Comparison of ENCODE assay signal across 8 mouse cellular contexts in the genomic region with DNA sequence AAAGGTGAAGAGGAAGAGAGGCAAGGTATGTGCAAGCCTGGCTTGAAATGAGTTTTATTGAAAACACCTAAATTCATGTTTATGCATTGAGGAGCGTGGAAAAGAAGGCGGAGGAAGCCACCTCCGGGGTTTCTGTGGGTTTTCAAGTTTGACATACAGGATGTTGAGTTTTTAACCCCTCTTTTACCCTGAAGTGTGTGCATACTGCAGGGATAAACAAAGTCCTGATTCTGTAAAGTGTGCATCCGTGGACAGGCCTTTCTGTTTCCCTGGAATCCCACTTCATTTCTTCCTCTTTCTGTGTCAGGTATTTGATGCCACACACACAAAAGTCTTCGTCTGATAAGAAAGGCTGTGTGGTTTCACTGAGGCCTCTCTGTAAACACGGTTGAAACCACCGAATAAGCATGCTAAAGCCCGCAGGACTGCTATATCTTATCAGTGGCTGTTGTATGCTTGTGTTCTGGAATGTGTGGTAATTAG.
DNase-seq lines count a peak whose midpoint lies in the region; ATAC-seq lines count a peak whose summit lies in the region.

No protein-coding gene starts in this region.

- no peak overlapping the region for H3K4me3 ChIP-seq in kidney, embryonic 14.5 days (ENCODE audit: low read length)
- peak overlapping the region; percentile 20 for H3K4me3 ChIP-seq in brown adipose tissue, adult 24 weeks (ENCODE audit: insufficient read depth, low read depth, low read length)
- no peak overlapping the region for H3K4me3 ChIP-seq in limb, embryonic 13.5 days
- H3K4me3 ChIP-seq in stomach, embryonic 15.5 days (replicated peaks): 0 out of 2 replicates have a peak overlapping the region, but pooled peaks have one; percentile 8

- intact Hi-C loops in left cerebral cortex, postnatal 14 days (cut with DNase I): no loop called here

- H3K9ac ChIP-seq in kidney, embryonic 14.5 days (ENCODE audit: low read depth, low read length): no peak overlapping the region
- no peak overlapping the region for H3K9ac ChIP-seq in limb, embryonic 13.5 days
- no peak overlapping the region for H3K9ac ChIP-seq in stomach, embryonic 15.5 days

- WGBS in kidney, embryonic 14.5 days: 20% methylated on average over 8 of the region's 8 CpGs
- WGBS in limb, embryonic 13.5 days: 13% methylated on average over 8 of the region's 8 CpGs
- 15% methylated on average over 8 of the region's 8 CpGs for WGBS in stomach, embryonic 15.5 days

- 0 out of 2 replicates have a peak overlapping the region, but pooled peaks have one; percentile 2 for H3K4me2 ChIP-seq in kidney, embryonic 14.5 days (replicated peaks; ENCODE audit: low read depth, low read length)
- H3K4me2 ChIP-seq in limb, embryonic 13.5 days (replicated peaks): peak overlapping the region; percentile 85
- H3K4me2 ChIP-seq in stomach, embryonic 15.5 days: peak overlapping the region; percentile 84

- peaks cover 16% of the 10 kb centered on the region; the same call in 1 of the 2 replicates for H3K4me1 ChIP-seq in kidney, embryonic 14.5 days (ENCODE audit: control insufficient read depth, insufficient read depth, low read length)
- H3K4me1 ChIP-seq in brown adipose tissue, adult 24 weeks (ENCODE audit: control insufficient read depth, insufficient read depth, insufficient read length, low read length): peaks cover 18% of the 10 kb centered on the region
- H3K4me1 ChIP-seq in limb, embryonic 13.5 days: peaks cover 55% of the 10 kb centered on the region
- peaks cover 28% of the 10 kb centered on the region; the same call in 1 of the 2 replicates for H3K4me1 ChIP-seq in stomach, embryonic 15.5 days

- no peaks in the 10 kb centered on the region for H3K36me3 ChIP-seq in kidney, embryonic 14.5 days (ENCODE audit: control insufficient read depth, insufficient read depth, low read length)
- H3K36me3 ChIP-seq in limb, embryonic 13.5 days: no peaks in the 10 kb centered on the region
- H3K36me3 ChIP-seq in stomach, embryonic 15.5 days: no peaks in the 10 kb centered on the region

- ATAC-seq in kidney, embryonic 14.5 days (ENCODE audit: low FRiP score, low TSS enrichment): no peak
- ATAC-seq in limb, embryonic 13.5 days (ENCODE audit: low FRiP score, low read depth): no peak
- ATAC-seq in stomach, embryonic 15.5 days (ENCODE audit: insufficient read depth, low FRiP score, low read depth): no peak

- peak overlapping the region; percentile 3; the same call in 1 of the 2 replicates for H3K27ac ChIP-seq in kidney, embryonic 14.5 days (ENCODE audit: low read depth, low read length)
- H3K27ac ChIP-seq in brown adipose tissue, adult 24 weeks (replicated peaks; ENCODE audit: low read depth, low read length): peak overlapping the region; percentile 68
- H3K27ac ChIP-seq in limb, embryonic 13.5 days: peak overlapping the region; percentile 61; the same call in 1 of the 2 replicates
- H3K27ac ChIP-seq in stomach, embryonic 15.5 days: peak overlapping the region; percentile 60

- no peaks in the 10 kb centered on the region for H3K27me3 ChIP-seq in kidney, embryonic 14.5 days (ENCODE audit: control insufficient read depth, insufficient read depth, low read length)
- H3K27me3 ChIP-seq in limb, embryonic 13.5 days: 0 out of 2 replicates have a peak, but pooled peaks cover 2% of the 10 kb centered on the region
- no peaks in the 10 kb centered on the region for H3K27me3 ChIP-seq in stomach, embryonic 15.5 days (replicated peaks)

- no peaks in the 10 kb centered on the region for H3K9me3 ChIP-seq in kidney, embryonic 14.5 days (ENCODE audit: control insufficient read depth, low read length)
- no peaks in the 10 kb centered on the region for H3K9me3 ChIP-seq in limb, embryonic 13.5 days
- H3K9me3 ChIP-seq in stomach, embryonic 15.5 days: no peaks in the 10 kb centered on the region

- DNase-seq in kidney, adult 8-10 months: no peak
- no peak for DNase-seq in adrenal gland, adult 2 months
- no peak for DNase-seq in cerebellum, adult 18-20 months
- no peak for DNase-seq in left cerebral cortex, postnatal 14 days (ENCODE audit: low spot score in 2 of 2)

Comparison
In these comparisons a context has a peak if more than half of its experiments do, and no peak if none do; other contexts are left out.
1. H3K27ac ChIP-seq: peak in every context shown above with its lines; median percentile 68 in brown adipose tissue, adult 24 weeks; 61 in limb, embryonic 13.5 days; 60 in stomach, embryonic 15.5 days; 3 in kidney, embryonic 14.5 days.
2. H3K4me2 ChIP-seq: peak in every context shown above with its lines; median percentile 85 in limb, embryonic 13.5 days; 84 in stomach, embryonic 15.5 days; 2 in kidney, embryonic 14.5 days.
3. H3K4me3 ChIP-seq: peak in brown adipose tissue, adult 24 weeks (single experiment) and stomach, embryonic 15.5 days (single experiment); none in kidney, embryonic 14.5 days (single experiment) and limb, embryonic 13.5 days (single experiment).